Mouse (Mus musculus) myocyte (in vitro differentiated cells): ENCODE data around the gene Svbp. TPM values are rescaled to one million over a fixed set of nuclear protein-coding genes. Genes with fewer than 3 reads are reported as not detected.
A peak's percentile ranks its signal among the peaks of the same experiment; 100 is the strongest.

Experiments
- H3K27me3 ChIP-seq: one replicate; pipeline ENCODE4 v1.6.1; 2011; ENCODE audit not compliant: control insufficient read depth, insufficient read depth, insufficient read length
- H3K36me3 ChIP-seq: one replicate; pipeline ENCODE4 v1.6.1; 2011; ENCODE audit not compliant: control insufficient read depth, insufficient read depth
- H3K4me2 ChIP-seq: one replicate; pipeline ENCODE4 v1.6.1; 2011; ENCODE audit warnings: low read depth, control low read depth
- H3K4me3 ChIP-seq: one replicate; pipeline ENCODE4 v1.5.1; 2011; ENCODE audit warnings: mild to moderate bottlenecking, control low read depth, moderate library complexity
- H3K79me2 ChIP-seq: one replicate; pipeline ENCODE4 v1.6.1; 2011; ENCODE audit not compliant: control insufficient read depth, insufficient read depth
- H3ac ChIP-seq: one replicate; pipeline ENCODE4 v1.6.1; 2011; ENCODE audit not compliant: control insufficient read depth, insufficient read length
- CEBPB ChIP-seq: IDR thresholded peaks from 2 replicates; pipeline ENCODE4 v1.6.1; 2011; ENCODE audit warnings: mild to moderate bottlenecking, moderate library complexity; ENCODE audit not compliant: poor library complexity, insufficient read depth, severe bottlenecking
- E2F4 ChIP-seq: IDR thresholded peaks from one replicate; pipeline ENCODE4 v1.6.1; 2011; ENCODE audit warnings: mild to moderate bottlenecking, control low read depth, moderate library complexity; ENCODE audit not compliant: insufficient read depth
- MAX ChIP-seq: IDR thresholded peaks from one replicate; pipeline ENCODE4 v1.6.1; 2011; ENCODE audit warnings: low read depth, mild to moderate bottlenecking, control low read depth
- MYOD1 ChIP-seq, 3 experiments: IDR thresholded peaks; one replicate each; pipeline ENCODE4 v1.6.1; 2011; ENCODE audit warnings: control low read depth in 2 of 3, low read depth in 2 of 3, mild to moderate bottlenecking in 2 of 3, moderate library complexity in 1 of 3; ENCODE audit not compliant: insufficient read length in 2 of 3, control insufficient read depth in 1 of 3
- MYOG ChIP-seq, 3 experiments: IDR thresholded peaks; one replicate each; pipeline ENCODE4 v1.6.1; 2011; ENCODE audit warnings: control low read depth in 2 of 3, low read depth in 2 of 3, mild to moderate bottlenecking in 2 of 3; ENCODE audit not compliant: insufficient read length in 2 of 3, control insufficient read depth in 1 of 3, insufficient read depth in 1 of 3
- POLR2A ChIP-seq: IDR thresholded peaks from one replicate; pipeline ENCODE4 v1.6.1; 2011; ENCODE audit warnings: low read depth, mild to moderate bottlenecking, control low read depth, moderate library complexity; ENCODE audit not compliant: insufficient read length
- POLR2AphosphoS2 ChIP-seq: IDR thresholded peaks from one replicate; pipeline ENCODE4 v1.6.1; 2011; ENCODE audit warnings: low read depth, control low read depth; ENCODE audit not compliant: insufficient read length
- REST ChIP-seq: IDR thresholded peaks from one replicate; pipeline ENCODE4 v1.6.1; 2011; ENCODE audit warnings: mild to moderate bottlenecking, control low read depth, moderate library complexity; ENCODE audit not compliant: insufficient read depth, insufficient read length
- SRF ChIP-seq: IDR thresholded peaks from one replicate; pipeline ENCODE4 v1.6.1; 2011; ENCODE audit warnings: low read depth; ENCODE audit not compliant: control insufficient read depth, insufficient read length
- TCF12 ChIP-seq: IDR thresholded peaks from one replicate; pipeline ENCODE4 v1.6.1; 2011; ENCODE audit warnings: mild to moderate bottlenecking, control low read depth; ENCODE audit not compliant: poor library complexity, insufficient read depth, severe bottlenecking
- TCF3 ChIP-seq: IDR thresholded peaks from one replicate; pipeline ENCODE4 v1.6.1; 2011; ENCODE audit warnings: low read depth, control low read depth; ENCODE audit not compliant: insufficient read length
- USF1 ChIP-seq: IDR thresholded peaks from one replicate; pipeline ENCODE4 v1.6.1; 2011; ENCODE audit warnings: low read depth, mild to moderate bottlenecking, control low read depth, moderate library complexity
- polyA plus RNA-seq: library from polyadenylated mRNA; unstranded; fragments of >200 nt; fragmentation: generic; extraction: Trizol; gene quantifications from one replicate; pipeline ENCODE4 v1.2.1, GENCODE M21; 2012; ENCODE audit warnings: missing spikeins

Gene Svbp
- polyA plus RNA-seq, 1 experiment: 241 TPM

DNA sequence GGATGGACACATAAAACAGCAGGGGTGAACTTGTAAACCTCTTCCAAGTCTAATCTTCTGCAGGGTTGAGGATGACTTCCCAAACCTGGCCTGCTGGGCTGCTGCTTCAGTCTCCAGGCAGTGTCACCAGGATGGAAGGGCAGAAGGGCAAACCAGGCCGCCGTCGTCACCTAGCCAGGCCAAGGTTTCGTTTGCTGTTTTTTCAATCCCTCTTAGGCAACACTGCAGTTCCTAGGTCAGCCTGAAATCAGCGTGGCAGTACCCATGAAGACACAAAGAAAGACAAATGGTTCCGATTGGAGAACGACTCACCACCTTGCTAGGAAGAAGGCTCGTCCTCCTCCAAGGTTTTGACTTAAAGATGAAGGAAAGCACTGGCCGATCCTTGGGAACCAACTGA, 30.6 kb downstream of the Svbp start:
- H3K36me3 ChIP-seq: peaks cover 24% of the 10 kb centered on the region

DNA sequence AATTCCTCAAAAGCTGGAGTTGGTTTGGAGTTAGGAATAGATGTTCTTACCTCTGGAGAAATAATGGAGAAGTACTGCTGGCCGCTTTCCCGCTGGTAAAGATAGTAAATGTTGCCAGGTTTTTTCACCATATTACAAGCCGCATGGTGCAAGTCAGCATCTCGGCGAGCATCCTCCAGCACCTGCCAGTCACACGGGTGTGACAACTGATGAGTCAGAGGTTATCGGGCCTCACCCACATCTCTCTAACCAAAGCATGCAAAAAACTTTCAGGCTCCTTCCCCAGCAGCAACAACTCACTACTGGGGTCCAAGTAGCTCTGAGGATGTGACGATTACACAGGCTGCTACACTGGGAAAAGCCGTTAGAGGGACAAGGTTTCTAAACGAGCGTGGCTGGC, 31.6 kb downstream of the Svbp start:
- peak in 1 of 3 experiments; percentile 40 for TF ChIP-seq MYOD1 (IDR thresholded peaks at IDR 0.05; ENCODE audit: control insufficient read depth in 1 of 3, insufficient read length in 2 of 3, low read depth in 2 of 3)
- no peak for TF ChIP-seq TCF3
- peak in 1 of 3 experiments; percentile 53 for TF ChIP-seq MYOG (IDR thresholded peaks at IDR 0.05; ENCODE audit: control insufficient read depth in 1 of 3, insufficient read depth in 1 of 3, insufficient read length in 2 of 3, low read depth in 2 of 3)
- Histone ChIP-seq H3ac (no peak overlapping the region), H3K4me2 (no peak overlapping the region), H3K36me3 (peaks cover 24% of the 10 kb centered on the region), H3K4me3 (no peak overlapping the region), H3K79me2 (no peaks in the 10 kb centered on the region), H3K27me3 (no peaks in the 10 kb centered on the region)

More for the DNA sequence above, 30.6 kb downstream of the Svbp start:
- no peak overlapping the region for H3ac ChIP-seq
- TF ChIP-seq MYOD1 (IDR thresholded peaks at IDR 0.05; ENCODE audit: control insufficient read depth in 1 of 3, insufficient read length in 2 of 3, low read depth in 2 of 3) (no peak), E2F4 (no peak), USF1 (no peak), MYOG (IDR thresholded peaks at IDR 0.05; ENCODE audit: control insufficient read depth in 1 of 3, insufficient read depth in 1 of 3, insufficient read length in 2 of 3, low read depth in 2 of 3) (no peak), POLR2AphosphoS2 (no peak), TCF12 (no peak), TCF3 (no peak), MAX (no peak), CEBPB (no peak), REST (no peak), POLR2A (no peak), SRF (no peak)
- no peak overlapping the region for H3K4me3 ChIP-seq
- no peaks in the 10 kb centered on the region for H3K27me3 ChIP-seq
- no peaks in the 10 kb centered on the region for H3K79me2 ChIP-seq
- H3K4me2 ChIP-seq: no peak overlapping the region

DNA sequence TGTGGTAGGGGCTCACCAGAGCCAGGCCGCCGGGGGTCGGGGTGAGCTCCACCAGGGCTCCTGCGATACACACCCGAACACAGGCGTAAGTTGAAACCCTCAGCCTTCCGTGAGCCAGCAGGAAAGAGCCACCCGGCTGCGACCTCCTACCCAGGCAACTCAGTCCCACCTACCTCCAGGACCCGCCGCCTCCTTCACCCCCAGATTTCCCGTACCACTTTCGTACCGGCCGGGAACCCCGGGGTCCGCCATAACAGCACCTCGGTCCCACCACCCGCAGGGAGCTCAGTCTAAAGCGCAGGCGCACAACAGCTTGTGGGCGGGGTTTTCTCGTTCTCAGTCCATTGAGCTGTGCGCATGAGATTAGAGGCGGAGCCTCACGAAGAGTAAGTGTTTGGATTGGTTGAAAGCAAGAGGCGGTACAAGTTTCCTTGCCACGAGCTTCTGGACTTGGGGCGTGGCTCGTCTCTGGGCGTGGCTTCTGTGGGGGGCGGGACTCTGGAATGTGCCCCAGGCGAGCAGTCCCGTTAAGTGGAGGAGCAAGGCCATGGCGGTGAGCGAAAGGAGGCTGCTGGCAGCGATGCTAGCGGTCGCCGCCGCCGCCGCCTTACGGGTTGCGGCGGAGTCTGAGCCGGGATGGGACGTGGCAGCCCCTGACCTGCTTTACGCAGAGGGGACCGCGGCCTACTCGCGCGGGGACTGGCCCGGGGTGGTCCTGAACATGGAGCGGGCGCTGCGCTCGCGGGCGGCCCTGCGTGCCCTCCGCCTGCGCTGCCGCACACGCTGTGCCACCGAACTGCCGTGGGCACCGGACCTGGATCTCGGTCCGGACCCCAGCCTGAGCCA, 37.5 kb downstream of the Svbp start, which contains the start of the genes AU022252 and P3h1:
Gene AU022252 (minus strand): TSS at position 303 of the 846 bp plus-strand sequence.
Gene P3h1 (plus strand): TSS at position 506 of the 846 bp plus-strand sequence.
- H3K27me3 ChIP-seq: no peaks in the 10 kb centered on the region
- TF ChIP-seq POLR2A (peak; percentile 80), MYOG (IDR thresholded peaks at IDR 0.05; ENCODE audit: control insufficient read depth in 1 of 3, insufficient read depth in 1 of 3, insufficient read length in 2 of 3, low read depth in 2 of 3) (no peak), SRF (no peak), POLR2AphosphoS2 (peak; percentile 64)
- peak within 1 kb of the TSS; percentile 71 for H3K4me3 ChIP-seq
- H3K79me2 ChIP-seq: peaks cover 9% of the 10 kb centered on the region
- no peaks in the 10 kb centered on the region for H3K36me3 ChIP-seq
- H3ac ChIP-seq: peak within 1 kb of the TSS; percentile 49
- peak within 1 kb of the TSS; percentile 92 for H3K4me2 ChIP-seq

DNA sequence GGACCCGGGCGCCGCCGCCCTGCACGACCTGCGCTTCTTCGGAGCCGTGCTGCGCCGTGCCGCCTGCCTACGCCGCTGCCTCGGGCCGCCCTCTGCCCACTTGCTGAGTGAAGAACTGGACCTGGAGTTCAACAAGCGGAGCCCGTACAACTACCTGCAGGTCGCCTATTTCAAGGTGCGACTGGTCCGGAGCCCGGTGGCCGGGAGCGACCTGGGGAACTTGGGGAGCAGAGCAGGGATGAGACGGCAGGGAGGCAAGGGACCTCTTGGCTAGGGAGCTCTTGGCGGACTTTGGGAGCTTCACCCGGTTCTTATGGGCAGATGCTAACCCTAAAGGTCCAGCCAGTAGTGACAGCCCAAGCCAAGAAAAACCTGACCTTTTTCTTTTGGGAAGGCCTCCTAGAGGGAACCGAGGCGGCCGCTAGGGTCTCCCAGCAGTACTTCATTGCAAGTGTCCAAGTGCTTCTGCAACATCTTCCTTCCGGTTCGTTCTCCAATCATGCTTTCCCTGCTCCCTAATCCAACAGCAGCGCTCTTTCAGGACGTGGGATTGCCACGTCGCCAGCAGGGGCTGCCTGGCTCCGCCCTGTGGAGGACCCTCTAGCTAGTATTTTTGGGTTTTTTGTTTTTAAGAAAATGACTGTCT, 38.3 kb downstream of the Svbp start:
- Histone ChIP-seq H3K36me3 (no peaks in the 10 kb centered on the region), H3ac (peak overlapping the region; percentile 49), H3K4me3 (peak overlapping the region; percentile 71), H3K27me3 (no peaks in the 10 kb centered on the region), H3K4me2 (peak overlapping the region; percentile 92), H3K79me2 (peaks cover 9% of the 10 kb centered on the region)
- peak; percentile 20 for TF ChIP-seq POLR2AphosphoS2
- TF ChIP-seq POLR2A: peak; percentile 56
- TF ChIP-seq MYOG (IDR thresholded peaks at IDR 0.05; ENCODE audit: control insufficient read depth in 1 of 3, insufficient read depth in 1 of 3, insufficient read length in 2 of 3, low read depth in 2 of 3): no peak
- no peak for TF ChIP-seq TCF3

DNA sequence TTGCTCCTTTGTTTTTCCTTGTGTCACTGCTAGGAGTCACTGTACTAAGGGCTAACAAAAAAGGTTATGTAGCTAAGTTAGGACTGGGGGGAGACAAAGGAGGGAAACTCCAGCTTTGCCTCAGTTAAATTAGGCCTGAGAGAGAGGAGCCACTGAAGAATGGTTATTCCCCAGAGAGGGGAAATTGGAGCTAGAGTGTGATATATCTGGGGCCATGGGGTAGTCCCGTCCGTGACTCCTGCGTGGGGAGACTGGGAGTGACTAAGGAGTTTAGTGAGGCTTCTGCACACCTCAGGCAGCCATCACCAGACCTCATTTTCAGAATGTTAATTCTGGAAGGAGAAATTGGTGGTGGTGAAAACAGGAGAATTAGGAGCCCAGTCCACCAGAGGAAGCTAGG, 39.2 kb downstream of the Svbp start:
- H3K27me3 ChIP-seq: no peaks in the 10 kb centered on the region
- H3ac ChIP-seq: no peak overlapping the region
- peaks cover 9% of the 10 kb centered on the region for H3K79me2 ChIP-seq
- H3K4me3 ChIP-seq: peak overlapping the region; percentile 71
- no peaks in the 10 kb centered on the region for H3K36me3 ChIP-seq
- H3K4me2 ChIP-seq: peak overlapping the region; percentile 92
- TF ChIP-seq TCF3 (no peak), REST (no peak), USF1 (no peak), POLR2AphosphoS2 (no peak), E2F4 (no peak), SRF (no peak), MYOG (IDR thresholded peaks at IDR 0.05; ENCODE audit: control insufficient read depth in 1 of 3, insufficient read depth in 1 of 3, insufficient read length in 2 of 3, low read depth in 2 of 3) (no peak)
